Mouse (Mus musculus) adipocyte (in vitro differentiated cells): ENCODE measurements around the gene Btk.
A peak's percentile ranks its signal among the peaks of the same experiment; 100 is the strongest.

Source experiments
- DNase-seq: peaks from one replicate; pipeline ENCODE4 v3.0.0-alpha.2; 2016; ENCODE audit warnings: low spot score

Btk gene

DNA sequence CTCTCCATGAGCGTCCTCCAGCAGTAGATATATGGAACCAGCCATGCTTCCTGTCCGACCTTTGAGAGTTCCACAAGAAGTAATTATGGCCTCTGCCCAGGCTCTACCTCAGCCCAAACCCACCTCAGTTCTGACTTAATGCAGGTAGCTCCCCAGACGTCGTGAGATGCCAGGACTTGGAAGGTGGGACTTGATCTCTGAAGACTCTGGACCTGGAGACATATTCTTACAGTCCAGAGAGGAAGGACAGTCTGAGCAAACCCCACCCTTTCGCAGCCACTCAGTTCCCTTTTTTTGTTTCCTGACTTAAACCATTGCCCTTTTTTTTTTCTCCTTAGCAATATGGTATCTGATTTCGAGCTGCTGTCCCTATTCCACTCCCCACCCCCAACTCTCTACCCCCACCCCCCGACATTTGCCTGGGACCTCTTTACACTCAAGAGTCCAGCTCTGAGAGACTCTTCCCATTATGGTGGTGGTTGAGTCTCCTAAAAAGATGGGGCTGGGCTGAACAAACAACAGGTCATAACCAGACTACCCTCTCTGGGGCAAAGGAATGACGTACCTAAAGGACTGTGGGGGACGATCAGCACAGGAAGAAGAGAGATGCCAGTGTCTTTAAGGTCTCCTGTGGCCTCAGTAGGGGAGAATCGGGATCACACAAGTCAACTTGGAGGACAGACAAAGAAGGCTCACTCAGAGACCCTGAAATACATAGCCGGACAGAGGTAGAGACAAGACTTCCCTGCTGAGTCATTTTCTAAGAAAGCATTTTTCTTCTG is at the start of gene Btk:
TSS of gene Btk (minus strand) at position 683 of the 782 bp plus-strand sequence.
- no peak for DNase-seq

DNA sequence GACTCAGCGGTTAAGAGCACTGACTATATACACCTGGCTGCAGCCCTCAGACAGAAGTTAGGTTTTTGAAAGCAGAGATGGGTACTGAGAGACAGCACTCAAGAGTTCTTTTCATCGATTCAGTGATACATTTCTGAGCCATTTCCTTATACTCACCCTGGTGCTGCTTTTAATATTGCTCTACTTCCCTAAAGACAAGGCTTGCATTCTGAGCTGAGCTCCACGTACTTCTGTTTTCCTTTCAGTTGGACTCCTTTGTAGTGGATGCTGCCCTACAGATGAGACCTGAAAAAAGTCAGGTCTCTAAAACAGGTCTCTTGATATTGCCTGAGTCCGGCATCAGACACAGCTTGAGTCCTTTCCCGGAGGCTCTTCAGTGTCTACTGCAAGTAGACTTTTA is 49.3 kb upstream of the Btk start:
- DNase-seq: no peak

DNA sequence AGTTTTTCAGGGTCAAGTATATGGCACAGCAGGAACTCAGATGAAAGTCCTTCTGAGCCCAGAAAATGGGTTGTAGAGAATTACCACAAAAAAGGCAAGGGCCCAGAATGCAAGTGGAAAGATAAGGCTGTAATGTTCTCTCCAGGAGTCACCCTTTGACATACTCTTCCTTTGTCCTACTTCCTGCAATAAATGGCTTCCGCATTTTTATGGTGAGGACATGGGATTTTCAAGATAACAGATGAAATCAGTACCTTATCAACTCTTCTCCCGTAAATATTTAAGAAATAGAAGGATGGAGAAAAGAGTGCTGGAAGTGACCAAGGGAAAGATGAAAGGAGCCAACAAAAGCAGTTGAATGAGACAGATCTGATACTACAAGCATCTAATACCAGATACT is 44.8 kb upstream of the Btk start:
- DNase-seq: no peak

DNA sequence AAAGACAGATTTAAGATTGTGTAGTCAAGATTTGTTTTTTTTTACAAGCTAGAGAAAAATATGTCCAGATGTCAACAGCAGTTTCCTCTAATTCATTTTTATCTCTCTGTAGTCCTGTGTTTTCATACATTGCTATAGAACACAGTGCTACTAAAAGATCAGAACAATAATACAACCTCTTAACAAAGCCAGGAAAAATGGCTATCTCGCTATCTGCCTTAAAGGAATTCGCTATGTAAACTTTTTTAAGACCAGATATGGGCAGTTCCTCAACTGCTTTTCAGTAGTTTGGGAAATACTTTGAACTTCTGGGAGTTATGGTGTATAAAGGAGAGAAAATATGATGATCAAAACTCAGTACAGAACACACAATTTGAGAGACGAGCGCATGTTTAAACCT is 40.0 kb upstream of the Btk start:
- DNase-seq: no peak

DNA sequence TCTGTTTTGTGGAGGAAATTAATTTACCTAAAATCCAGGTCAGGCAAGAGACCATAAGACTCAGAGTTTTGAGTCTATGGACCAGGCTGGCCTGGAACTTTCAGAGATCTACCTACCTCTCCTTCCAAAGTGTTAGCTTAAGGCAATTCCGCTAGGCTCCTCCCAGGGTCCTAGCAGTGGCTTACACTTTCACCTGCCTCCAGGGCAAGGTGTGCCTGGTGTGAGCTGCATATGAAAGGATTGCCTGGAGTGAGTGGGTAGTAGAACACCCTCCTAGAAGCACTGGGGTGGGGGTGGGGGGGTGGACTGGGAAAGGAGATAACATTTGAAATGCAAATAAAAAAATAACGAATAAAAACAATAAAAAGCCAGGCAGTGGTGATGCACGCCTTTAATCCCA is 38.3 kb upstream of the Btk start:
- no peak for DNase-seq

DNA sequence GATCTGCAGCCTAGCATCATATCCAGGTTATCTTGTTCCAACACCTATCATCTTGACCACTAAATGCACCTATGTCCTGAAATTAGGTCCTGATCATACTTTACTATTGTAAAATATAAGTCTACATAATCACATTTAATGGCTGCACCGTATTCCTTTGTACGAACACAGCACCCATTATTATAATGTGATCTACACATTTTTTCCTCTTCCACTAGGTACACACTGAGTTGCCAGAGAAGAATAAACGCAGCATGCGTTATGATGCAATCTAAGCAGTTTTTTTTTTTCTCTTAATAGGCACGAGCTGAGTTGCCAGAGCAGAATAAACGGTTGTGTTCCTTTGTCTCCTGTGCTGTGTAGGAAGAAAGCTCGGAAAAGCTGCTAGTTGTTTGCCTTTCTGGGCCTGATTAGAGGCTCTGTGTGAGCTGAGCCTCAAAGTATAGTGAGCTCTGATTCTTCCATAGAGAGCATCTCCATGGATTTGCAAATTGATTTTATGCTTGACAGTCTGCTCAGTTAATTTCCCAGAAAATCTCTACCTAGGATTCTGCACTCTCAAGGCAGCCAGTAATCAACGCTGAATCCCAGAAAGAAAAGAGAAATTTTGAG is 37.0 kb upstream of the Btk start:
- DNase-seq: no peak

DNA sequence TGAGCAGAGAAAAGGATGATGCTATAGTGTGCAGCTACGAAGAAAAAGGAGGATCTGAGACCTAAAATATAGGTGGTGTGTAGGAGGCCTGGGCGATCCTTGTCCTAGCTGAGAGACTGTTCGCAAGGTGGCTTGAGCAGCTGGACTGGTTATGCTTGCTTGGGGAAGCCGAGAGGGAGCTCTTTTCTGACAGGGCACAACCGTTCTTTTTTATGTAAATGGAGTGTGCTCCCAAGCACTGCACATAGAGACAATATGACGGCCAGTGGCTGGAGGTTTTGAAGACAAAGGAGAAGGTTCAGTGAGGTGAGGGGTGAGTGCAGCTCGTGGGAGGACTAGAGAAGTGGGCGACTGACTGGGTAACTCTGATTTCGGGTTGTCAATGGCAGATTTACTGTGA is 36.3 kb upstream of the Btk start:
- no peak for DNase-seq

DNA sequence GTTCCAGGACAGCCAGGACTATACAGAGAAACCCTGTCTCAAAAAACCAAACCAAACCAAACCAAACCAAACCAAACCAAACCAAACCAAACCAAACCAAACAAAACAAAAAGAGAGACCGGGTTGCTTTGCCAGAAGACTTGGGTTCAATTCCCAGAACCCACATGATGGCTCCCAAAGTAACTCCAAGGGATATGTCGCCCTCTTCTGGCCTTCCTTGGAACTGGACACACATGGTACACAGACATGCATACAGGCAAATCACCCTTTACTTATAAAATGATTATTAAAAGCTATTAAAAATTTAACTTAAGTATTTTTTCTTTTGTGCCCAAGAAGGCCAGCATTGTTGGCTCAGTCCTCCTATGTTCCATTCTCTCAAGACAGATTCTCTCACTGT is 30.9 kb upstream of the Btk start:
- DNase-seq: no peak

DNA sequence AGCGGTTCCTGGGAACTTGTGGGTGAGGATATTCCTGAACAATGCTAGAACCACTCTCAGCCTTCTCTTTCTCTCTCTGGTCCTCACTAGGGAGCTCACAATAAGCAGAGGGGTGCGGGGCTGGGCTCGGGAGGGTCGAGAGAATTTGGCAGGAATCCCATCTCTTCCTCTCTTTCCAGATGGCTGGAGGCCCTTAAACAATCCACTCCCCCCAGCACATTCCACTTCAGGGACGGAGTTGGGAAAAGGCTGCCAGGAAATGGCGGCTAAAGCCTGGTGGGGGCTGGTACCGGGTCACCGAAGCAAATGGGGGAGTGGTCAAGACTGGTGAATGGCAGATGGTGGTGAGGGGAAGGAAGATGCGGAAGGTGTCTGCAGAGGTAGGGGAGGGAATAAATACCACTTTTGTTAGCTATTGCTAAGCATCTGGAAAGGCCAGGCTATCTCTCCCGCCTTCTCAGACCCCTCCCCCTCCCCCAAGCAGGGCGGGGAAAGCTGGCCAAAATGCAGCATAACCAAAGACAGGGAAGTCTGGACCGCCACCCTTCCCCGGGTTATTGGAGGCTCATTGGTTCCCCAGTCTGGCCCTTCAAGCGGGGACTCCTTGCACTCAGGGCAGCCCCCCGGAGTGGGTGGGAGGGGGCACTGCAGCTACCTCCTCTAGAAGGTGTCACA is 29.1 kb upstream of the Btk start:
- no peak for DNase-seq

DNA sequence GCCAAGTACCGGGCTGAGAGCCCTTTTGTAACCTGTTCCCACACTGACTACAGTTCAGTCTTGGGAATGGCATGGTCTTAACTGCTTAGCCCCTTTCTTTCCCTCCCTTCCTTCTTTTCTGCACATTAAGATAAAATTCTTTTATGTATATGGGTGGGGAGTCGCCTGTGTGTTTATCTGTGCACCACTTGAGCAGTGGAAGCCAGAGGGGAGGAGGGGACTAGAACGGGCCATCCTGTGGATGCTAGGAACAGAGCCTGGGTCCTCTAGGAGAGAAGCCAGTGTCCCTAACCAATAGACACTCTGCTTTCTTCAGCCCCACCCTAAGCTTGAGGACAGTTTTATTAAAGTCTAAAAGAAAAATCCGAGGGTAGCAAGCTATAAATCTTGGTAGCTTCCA is 27.6 kb upstream of the Btk start:
- DNase-seq: no peak

DNA sequence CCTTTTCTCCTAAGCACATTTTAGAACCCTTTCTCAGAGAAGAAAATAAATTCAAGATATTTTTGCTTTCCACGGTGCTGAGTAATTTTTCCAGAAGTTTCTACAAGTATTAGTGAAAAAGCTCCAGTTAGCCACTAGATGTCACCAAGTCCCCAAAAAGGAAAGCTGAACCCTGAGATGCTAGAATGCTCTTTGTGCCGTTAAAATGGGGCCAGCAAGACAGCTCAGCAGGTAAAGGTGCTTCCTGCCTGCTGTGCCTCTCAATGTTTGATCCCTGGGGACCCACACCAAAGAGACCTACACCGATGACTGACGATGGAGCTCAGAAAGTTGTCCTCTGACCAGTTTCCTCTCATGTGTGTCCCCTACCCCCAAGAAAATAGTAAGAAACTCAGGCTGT is 26.1 kb upstream of the Btk start:
- DNase-seq: peak; percentile 62

DNA sequence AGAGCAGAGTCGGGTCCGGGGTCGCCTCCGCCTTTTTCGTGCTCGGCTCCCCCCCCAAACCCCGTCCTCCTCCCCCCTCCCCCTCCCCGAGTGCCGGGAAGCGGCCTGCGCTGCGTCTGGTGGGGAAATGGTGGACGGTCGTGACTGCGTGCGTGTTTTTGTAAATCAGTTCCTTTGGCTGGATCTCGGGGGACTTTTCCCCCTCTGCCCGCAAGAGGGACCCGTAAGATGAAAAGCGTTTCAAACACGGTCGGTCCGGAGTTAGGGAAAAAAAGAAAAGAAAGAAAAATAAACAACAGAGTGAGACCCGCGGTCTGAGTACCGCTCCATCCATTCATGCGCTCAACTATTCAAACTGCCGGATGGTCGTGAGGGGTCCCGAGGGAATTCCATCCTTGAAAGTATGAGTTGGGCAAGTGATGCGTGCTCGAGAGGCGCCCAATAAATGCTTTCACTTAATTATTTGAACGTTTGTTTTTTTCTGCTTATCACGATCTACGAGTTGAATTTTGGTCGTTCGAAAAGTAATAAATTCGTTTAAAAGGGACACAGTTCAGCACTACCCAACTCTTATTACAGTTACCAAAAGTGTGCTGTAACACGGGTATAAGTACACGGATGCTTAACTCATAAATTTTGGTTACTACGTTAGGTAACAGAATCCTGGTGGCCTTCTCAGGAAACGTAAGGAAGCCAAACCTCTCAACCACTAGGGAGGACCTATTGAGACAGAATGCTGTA is 18.2 kb upstream of the Btk start:
- DNase-seq: peak; percentile 34

DNA sequence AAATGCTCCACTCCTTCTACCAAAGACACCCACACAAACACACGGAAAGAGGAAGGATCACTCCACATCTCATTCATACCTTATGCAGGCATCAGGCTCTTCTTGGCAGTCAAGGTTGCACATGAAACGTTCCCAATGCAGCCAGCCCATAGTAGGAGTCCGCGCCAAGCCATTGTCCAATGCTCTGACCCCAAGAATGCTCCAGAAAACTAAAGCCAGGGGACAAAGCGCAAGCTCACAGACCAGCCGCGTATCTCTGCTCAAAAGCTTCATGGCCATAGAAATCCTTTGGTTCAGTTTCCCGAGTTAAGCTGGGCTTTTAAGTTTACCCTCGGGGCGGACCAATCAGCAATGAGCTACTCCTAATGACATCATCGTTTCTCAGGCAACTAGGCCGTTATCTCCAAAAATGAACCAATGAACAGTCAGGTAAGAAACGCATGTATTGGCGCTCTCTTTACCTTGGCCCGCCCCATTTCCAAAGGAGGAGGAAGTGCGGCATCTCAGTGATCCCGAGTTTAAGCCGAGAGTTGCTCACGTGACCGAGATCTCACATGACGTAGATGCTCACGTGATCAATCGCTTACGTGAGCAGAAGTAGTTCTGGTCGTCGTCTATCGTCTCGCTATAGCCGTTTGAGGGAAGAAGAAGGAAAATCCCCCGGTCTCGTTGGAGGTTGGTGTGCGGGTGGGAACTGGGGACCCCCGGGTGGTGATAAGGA is 17.4 kb upstream of the Btk start, which contains the start of the genes Gla and Hnrnph2:
TSS of gene Gla (minus strand) at position 467 of the 721 bp plus-strand sequence.
TSS of gene Hnrnph2 (plus strand) at position 521 of the 721 bp plus-strand sequence.
- DNase-seq: peak; percentile 98

DNA sequence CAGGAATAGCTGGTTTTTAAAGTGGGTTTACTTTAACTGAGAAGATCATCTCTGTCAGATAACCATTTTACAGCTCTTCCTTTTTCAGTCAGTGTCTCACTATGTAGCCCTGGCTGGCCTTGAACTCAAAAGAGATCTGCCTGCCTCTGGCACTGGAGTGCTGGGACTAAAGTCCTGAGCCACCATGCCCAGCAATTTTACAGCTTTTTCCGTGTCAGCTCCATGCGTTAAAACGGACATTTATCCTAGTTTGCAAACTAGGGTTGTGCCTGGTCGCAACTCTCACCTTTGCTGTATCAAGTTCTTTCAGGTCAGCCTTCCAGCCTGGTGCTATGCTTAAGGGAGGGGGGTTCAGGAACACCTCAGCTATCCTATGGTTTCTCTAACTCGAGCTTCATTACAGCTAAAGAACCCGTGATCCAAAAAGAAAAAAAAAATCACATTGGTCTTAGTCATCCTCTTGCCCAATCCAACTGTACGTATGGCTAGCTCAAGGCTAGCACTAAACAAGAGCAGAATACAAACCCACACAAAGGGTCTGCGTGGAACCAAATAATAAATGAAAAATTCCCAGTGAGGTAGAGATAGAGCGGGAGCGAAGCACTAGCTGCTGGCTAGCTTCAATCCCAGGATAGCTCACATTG is 16.7 kb upstream of the Btk start:
- DNase-seq: peak; percentile 18

DNA sequence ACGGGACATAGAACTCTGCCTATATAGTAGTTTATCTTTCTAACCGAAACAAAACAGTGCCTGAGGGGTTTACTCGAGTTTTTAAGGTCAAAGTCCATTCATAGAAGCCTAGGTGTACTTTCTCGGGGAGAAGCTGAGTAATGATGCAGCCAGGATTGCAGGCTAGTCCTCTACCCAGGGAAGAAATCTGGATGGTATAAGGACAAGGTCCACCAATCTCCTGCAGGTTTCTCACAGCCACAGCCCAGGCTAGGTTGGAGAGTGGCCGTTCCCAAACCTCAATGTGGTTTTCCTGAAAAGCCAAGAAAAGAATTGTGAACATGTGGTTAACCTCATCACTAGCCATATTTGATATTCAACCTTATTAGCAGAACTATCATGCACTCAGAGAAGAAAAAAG is 6.5 kb upstream of the Btk start:
- no peak for DNase-seq

DNA sequence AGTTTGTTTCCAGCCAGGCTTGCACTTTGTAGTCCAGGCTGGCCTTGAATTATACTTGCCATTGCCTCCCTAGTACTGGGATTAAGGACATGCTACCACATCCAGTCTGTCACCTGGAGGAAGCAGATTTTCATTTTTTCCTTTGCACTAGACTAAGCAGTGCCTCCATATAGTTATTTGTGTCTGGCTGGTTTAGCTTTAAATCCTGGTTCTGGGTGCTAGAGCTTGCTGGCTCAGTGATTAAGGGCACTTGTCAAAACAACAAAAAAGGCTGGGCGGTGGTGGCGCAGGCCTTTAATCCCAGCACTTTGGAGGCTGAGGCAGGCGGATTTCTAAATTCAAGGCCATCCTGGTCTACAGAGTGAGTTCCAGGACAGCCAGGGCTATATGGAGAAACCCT is 5.6 kb upstream of the Btk start:
- no peak for DNase-seq

DNA sequence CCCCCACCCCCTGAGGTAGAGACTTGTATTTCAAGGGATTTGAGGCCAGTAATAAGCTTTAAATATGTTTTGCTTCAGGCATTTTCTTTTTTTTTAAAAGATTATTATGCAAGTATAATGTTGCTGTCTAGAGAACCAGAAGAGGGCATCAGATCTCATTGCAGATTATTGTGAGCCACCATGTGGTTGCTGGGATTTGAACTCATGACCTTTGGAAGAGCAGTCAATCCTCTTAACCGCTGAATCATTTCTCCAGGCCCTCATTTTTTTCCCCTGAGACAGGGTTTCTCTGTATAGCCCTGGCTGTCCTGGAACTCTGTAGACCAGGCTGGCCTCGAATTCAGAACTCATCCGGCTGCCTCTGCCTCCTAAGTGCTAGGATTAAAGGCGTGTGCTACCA is 4.9 kb upstream of the Btk start:
- DNase-seq: peak; percentile 46

DNA sequence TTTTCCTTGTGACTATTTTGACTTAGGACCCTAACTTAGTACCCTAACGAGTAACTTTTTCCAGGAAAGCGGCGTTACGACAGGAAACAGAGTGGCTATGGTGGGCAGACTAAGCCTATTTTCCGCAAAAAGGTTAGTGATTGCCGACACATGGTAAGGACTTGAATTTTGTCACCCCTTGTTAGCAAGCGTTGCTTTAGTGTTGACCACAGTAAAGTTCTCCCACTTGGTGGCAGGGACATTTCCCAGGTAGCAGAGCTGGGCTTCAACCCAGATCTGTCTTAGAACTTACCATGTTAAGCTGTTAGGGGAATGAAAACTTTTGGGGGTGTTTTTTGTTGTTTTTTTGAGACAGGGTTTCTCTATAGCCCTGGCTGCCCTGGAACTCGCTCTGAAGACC is 3.1 kb upstream of the Btk start:
- peak; percentile 5 for DNase-seq

DNA sequence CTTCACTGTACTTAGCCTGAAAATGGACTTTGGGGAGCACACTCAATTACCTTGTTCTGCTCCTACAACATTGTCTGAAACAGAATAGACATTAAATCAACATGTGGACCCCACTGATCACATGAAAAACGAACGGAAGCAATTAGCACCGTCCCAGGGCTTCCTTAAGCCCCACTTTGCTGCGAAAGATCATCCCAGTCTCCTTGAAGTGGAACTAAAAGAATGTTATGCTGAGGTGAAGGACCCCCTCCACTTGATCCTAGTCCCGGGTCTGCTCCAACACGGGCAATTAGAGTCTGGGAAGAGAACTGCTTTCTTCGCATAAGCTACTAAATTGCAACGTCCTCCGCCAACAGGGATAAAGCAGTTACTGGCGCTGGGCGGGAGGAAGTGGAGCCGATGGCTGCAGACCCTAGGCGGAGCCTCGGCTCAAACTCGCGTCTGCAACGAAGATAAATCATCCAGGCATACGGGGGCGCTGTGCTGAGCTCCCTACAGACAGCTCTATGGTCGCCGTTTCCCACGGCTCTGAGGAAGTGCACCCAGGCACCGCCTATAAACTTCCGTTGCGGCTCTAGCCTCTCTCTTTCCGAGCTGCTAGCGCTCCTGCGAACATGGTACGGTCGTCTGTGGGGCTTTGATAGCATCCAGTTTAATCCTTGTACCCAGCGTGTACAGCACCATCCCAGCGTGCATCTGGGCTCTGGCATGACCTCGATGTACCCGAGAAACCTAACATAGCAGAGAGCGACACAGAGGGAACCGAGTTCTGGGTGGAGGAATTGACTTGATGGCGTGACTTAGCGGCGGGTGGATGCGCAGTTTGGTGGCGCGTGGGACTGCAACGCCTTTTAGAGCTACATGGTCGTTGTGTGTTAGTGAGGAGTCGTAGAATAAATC is 2.0 kb upstream of the Btk start, which contains the start of gene Rpl36a:
TSS of gene Rpl36a (plus strand) at position 552 of the 900 bp plus-strand sequence.
- DNase-seq: peak; percentile 90

DNA sequence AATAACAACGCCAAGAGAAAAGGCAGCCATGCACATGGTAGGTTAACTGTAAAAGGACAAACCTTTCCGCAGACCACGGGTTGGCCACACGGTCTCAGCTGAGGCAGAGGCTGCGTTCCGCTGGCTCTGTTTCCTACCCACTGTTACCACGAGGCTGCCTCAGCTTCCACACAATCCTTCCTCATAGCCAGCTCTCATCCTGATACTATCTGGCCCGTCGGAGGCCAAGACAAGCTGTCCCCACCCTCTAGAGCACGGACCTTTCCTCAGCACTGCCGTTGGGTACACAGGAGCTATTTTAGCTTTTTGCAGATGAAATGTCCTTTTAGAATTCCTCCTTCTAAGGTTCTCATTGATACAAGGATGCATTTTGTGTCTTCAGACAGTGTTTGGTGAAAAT is 1.1 kb downstream of the Btk start:
- DNase-seq: no peak
